Comparison of ENCODE assay signal across 13 mouse cellular contexts in genomic region chr17:73823121-73824021, GRCm38 (mm10). TPM values are rescaled to one million over a fixed set of nuclear protein-coding genes. Genes with fewer than 3 reads are reported as not detected.
DNase-seq lines count a peak whose midpoint lies in the region; ATAC-seq lines count a peak whose summit lies in the region.
"Had no signal": no experiment of that assay in that cellular context is flagged by ENCODE, and none has a peak within 500 bp of the region (broad histone marks: within the 10 kb centered on the region; RNA-seq: fewer than 3 reads in every experiment).

No protein-coding gene starts in this region.

- ATAC-seq in CD4-positive, CD25-positive, alpha-beta regulatory T cell, adult 4 months = no peak
- ATAC-seq in midbrain, embryonic 11.5 days (ENCODE audit: low FRiP score) = peak; percentile 27; the same call in 1 of the 2 replicates
- ATAC-seq in midbrain, embryonic 15.5 days (replicated peaks) = no peak
- ATAC-seq in hindbrain, embryonic 13.5 days (ENCODE audit: low FRiP score) = peak; percentile 62; the same call in 1 of the 2 replicates
- no peak for ATAC-seq in kidney, embryonic 15.5 days (replicated peaks; ENCODE audit: low FRiP score)
- ATAC-seq: lung, postnatal 0 days; midbrain, embryonic 13.5 days had no signal

- no peaks in the 10 kb centered on the region for H3K9me3 ChIP-seq in midbrain, embryonic 11.5 days (ENCODE audit: control insufficient read depth, low read length)
- H3K9me3 ChIP-seq in midbrain, embryonic 15.5 days = no peaks in the 10 kb centered on the region
- H3K9me3 ChIP-seq in hindbrain, embryonic 13.5 days = no peaks in the 10 kb centered on the region
- H3K9me3 ChIP-seq in kidney, embryonic 15.5 days (replicated peaks) = no peaks in the 10 kb centered on the region
- H3K9me3 ChIP-seq: embryonic facial prominence, embryonic 15.5 days; limb, embryonic 15.5 days; midbrain, embryonic 13.5 days had no signal

- no peak overlapping the region for H3K27ac ChIP-seq in midbrain, embryonic 11.5 days (ENCODE audit: low read depth, low read length)
- H3K27ac ChIP-seq in midbrain, embryonic 15.5 days = no peak overlapping the region
- H3K27ac ChIP-seq in hindbrain, embryonic 13.5 days = peak overlapping the region; percentile 74
- no peak overlapping the region for H3K27ac ChIP-seq in kidney, embryonic 15.5 days
- H3K27ac ChIP-seq: embryonic facial prominence, embryonic 15.5 days; limb, embryonic 15.5 days; midbrain, embryonic 13.5 days had no signal

- H3K4me3 ChIP-seq in midbrain, embryonic 11.5 days (ENCODE audit: low read depth, low read length) = no peak overlapping the region
- H3K4me3 ChIP-seq in midbrain, embryonic 15.5 days = no peak overlapping the region
- no peak overlapping the region for H3K4me3 ChIP-seq in hindbrain, embryonic 13.5 days
- H3K4me3 ChIP-seq in kidney, embryonic 15.5 days (replicated peaks) = no peak overlapping the region
- H3K4me3 ChIP-seq: embryonic facial prominence, embryonic 15.5 days; limb, embryonic 15.5 days; midbrain, embryonic 13.5 days had no signal

- DNase-seq in CD4-positive, CD25-positive, alpha-beta regulatory T cell, adult 2 months (ENCODE audit: low read depth, low spot score) = peak; percentile 44
- no peak for DNase-seq in midbrain, embryonic 11.5 days (ENCODE audit: low spot score, missing footprints)
- DNase-seq in thymus, postnatal 14 days = peak; percentile 69
- DNase-seq in heart, postnatal 36 days = no peak
- DNase-seq: layer of hippocampus, postnatal 36 days had no signal

- H3K4me1 ChIP-seq in midbrain, embryonic 11.5 days (ENCODE audit: control insufficient read depth, insufficient read depth, low read length) = no peaks in the 10 kb centered on the region
- peaks cover 2% of the 10 kb centered on the region; the same call in 1 of the 2 replicates for H3K4me1 ChIP-seq in midbrain, embryonic 15.5 days
- H3K4me1 ChIP-seq in hindbrain, embryonic 13.5 days (replicated peaks) = peaks cover 13% of the 10 kb centered on the region
- peaks cover 15% of the 10 kb centered on the region; the same call in 1 of the 2 replicates for H3K4me1 ChIP-seq in kidney, embryonic 15.5 days

- no peaks in the 10 kb centered on the region for H3K36me3 ChIP-seq in midbrain, embryonic 11.5 days (ENCODE audit: control insufficient read depth, insufficient read depth, low read length)
- peaks cover 17% of the 10 kb centered on the region; the same call in 1 of the 2 replicates for H3K36me3 ChIP-seq in midbrain, embryonic 15.5 days (replicated peaks)
- peaks cover 18% of the 10 kb centered on the region for H3K36me3 ChIP-seq in hindbrain, embryonic 13.5 days
- H3K36me3 ChIP-seq in kidney, embryonic 15.5 days = peaks cover 8% of the 10 kb centered on the region
- H3K36me3 ChIP-seq: embryonic facial prominence, embryonic 15.5 days; limb, embryonic 15.5 days had no signal

- WGBS in midbrain, embryonic 11.5 days = 77% methylated on average over 17 of the region's 17 CpGs
- WGBS in midbrain, embryonic 15.5 days = 73% methylated on average over 17 of the region's 17 CpGs
- 68% methylated on average over 17 of the region's 17 CpGs for WGBS in hindbrain, embryonic 13.5 days
- 76% methylated on average over 17 of the region's 17 CpGs for WGBS in kidney, embryonic 15.5 days

- H3K4me2 ChIP-seq in midbrain, embryonic 11.5 days = no peak overlapping the region
- no peak overlapping the region for H3K4me2 ChIP-seq in midbrain, embryonic 15.5 days
- H3K4me2 ChIP-seq in hindbrain, embryonic 13.5 days = no peak overlapping the region
- H3K4me2 ChIP-seq in kidney, embryonic 15.5 days = no peak overlapping the region
- H3K4me2 ChIP-seq: embryonic facial prominence, embryonic 15.5 days; limb, embryonic 15.5 days; midbrain, embryonic 13.5 days had no signal

- intact Hi-C loops in heart, postnatal 36 days (cut with DNase I) = no loop called here

- H3K9ac ChIP-seq in midbrain, embryonic 11.5 days (ENCODE audit: low read length) = no peak overlapping the region
- H3K9ac ChIP-seq in midbrain, embryonic 15.5 days = no peak overlapping the region
- H3K9ac ChIP-seq in hindbrain, embryonic 13.5 days = no peak overlapping the region
- H3K9ac ChIP-seq in kidney, embryonic 15.5 days = no peak overlapping the region
- H3K9ac ChIP-seq: embryonic facial prominence, embryonic 15.5 days; limb, embryonic 15.5 days; midbrain, embryonic 13.5 days had no signal

- no peaks in the 10 kb centered on the region for H3K27me3 ChIP-seq in midbrain, embryonic 11.5 days (ENCODE audit: control insufficient read depth, insufficient read depth, low read length)
- H3K27me3 ChIP-seq in midbrain, embryonic 15.5 days (replicated peaks) = no peaks in the 10 kb centered on the region
- H3K27me3 ChIP-seq in hindbrain, embryonic 13.5 days = no peaks in the 10 kb centered on the region
- no peaks in the 10 kb centered on the region for H3K27me3 ChIP-seq in kidney, embryonic 15.5 days
- H3K27me3 ChIP-seq: embryonic facial prominence, embryonic 15.5 days; limb, embryonic 15.5 days; midbrain, embryonic 13.5 days had no signal

RNA-seq across cellular contexts. Expression of gene Ehd3, which starts 19.4 kb away (rescaled TPM):
- polyA plus RNA-seq in CD4-positive, CD25-positive, alpha-beta regulatory T cell, adult 4 months (2017; shearing (Covaris generic)) = 10 to 100 TPM; 45.6 to 82.6 TPM
- polyA plus RNA-seq in midbrain, embryonic 11.5 days (2014; fragmentation: Nextera tagmentation; extraction: Ambion mirVana) = 7.3 and 7.4 TPM in 2 replicates
- polyA plus RNA-seq in midbrain, embryonic 15.5 days (2015; fragmentation: Nextera tagmentation; extraction: Ambion mirVana) = 20.2 and 22.2 TPM in 2 replicates
- polyA plus RNA-seq in hindbrain, embryonic 13.5 days (2015; fragmentation: Nextera tagmentation; extraction: Ambion mirVana) = 13.7 and 14.9 TPM in 2 replicates
- 1 to 10 TPM; 3.0 to 3.2 TPM for total RNA-seq in heart, postnatal 36 days (2021)
- polyA plus RNA-seq in kidney, embryonic 15.5 days (2015; fragmentation: Nextera tagmentation; extraction: Ambion mirVana) = 18.2 and 21.3 TPM in 2 replicates

Comparison
In these comparisons a context has a peak if more than half of its experiments do, and no peak if none do; other contexts are left out.
1. ATAC-seq: peak in midbrain, embryonic 11.5 days (single experiment) and hindbrain, embryonic 13.5 days (single experiment); none in CD4-positive, CD25-positive, alpha-beta regulatory T cell, adult 4 months (single experiment), midbrain, embryonic 15.5 days (single experiment) and kidney, embryonic 15.5 days (single experiment).
2. DNase-seq: peak in CD4-positive, CD25-positive, alpha-beta regulatory T cell, adult 2 months (single experiment) and thymus, postnatal 14 days (single experiment); none in midbrain, embryonic 11.5 days (single experiment) and heart, postnatal 36 days (0 of 2).